Mouse (Mus musculus) thymus, postnatal 4 days (tissue): Measurements from ENCODE around the gene Lin7a.
"Not testable (repeated sequence)": the region's sequence is repeated elsewhere in the genome, so short reads cannot be mapped to it uniquely, and the experiment has no call there.

ENCODE experiments used
- DNase-seq: peaks from one replicate; pipeline ENCODE4 v3.0.0; 2021

Gene Lin7a

DNA sequence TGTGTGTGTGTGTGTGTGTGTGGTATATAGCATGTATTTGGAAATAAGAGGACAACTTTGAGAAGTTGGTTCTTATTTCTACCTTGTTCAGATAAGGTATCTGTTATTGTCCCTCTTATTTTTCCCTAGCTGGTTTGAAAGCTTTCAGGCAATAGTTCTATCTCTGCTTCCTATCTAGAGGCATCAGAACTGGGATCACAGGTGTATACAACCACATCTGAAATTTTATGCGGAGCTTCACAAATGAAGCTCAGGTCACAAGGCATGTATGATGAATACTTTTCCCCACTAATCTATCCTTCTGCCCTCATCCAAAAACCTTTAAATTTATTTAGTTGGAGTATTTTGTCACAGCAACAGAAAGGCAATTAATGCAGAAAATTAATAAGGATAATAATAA is 33.8 kb upstream of the Lin7a start:
- DNase-seq = no peak

DNA sequence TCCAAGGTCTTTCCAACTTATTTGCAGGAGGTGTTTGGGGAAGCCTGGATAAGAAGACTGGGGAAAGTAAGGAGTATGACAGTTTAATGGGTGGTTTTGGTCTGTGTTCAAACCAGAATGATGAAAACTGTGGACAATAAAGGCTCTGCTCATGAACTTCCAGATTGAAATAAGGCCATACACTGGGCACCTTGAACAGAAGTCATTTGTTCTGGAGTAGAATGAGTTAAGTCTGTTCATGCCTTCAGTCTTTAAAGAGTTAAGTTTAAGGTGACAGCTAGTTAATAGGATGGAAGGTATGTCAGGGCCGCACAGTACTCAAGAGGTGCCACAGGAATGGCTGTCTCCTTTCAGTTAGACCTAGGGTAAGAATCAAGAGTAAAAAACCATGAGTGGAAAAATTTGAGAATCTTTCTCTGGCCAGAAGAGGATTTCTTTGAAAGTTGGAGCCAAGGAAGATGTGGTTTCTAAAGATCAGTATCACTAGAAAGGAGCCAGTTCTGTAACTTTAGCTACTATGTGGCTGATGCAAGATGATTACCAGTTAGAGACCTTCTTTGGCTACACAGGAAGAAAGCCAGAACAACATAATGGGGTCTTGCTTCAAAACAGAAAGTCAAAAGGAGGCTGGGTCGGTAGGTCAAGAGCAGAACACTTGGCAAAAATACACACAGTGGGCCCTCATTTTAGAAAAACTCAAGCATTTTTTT is 33.2 kb upstream of the Lin7a start:
- no peak for DNase-seq

DNA sequence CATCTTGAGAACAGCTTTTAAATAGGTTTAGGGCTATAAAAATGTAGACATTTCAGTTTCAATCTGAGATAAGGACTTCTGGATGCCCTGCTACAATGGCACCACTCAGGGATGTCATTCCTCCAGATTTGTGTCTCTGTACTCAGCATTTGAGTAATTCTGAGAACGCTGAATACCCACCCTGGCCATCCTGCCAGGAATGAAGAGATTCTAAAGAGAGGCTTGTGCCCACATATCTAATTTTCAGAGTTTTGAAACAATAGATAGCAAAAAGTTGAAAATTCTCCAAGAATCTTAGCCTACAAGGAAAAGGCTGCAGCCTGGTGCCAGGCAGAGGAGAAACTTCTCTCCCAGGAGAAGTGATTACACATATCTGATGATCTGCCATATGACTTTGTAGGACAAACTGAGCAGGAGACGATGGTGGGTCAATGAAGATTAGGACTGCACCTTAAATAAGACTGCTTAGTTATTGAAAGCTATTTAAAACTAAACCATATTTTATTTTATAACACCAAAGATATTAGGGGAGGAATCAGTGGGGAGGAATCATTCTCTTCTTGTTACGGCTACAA is 32.5 kb upstream of the Lin7a start:
- DNase-seq = no peak

DNA sequence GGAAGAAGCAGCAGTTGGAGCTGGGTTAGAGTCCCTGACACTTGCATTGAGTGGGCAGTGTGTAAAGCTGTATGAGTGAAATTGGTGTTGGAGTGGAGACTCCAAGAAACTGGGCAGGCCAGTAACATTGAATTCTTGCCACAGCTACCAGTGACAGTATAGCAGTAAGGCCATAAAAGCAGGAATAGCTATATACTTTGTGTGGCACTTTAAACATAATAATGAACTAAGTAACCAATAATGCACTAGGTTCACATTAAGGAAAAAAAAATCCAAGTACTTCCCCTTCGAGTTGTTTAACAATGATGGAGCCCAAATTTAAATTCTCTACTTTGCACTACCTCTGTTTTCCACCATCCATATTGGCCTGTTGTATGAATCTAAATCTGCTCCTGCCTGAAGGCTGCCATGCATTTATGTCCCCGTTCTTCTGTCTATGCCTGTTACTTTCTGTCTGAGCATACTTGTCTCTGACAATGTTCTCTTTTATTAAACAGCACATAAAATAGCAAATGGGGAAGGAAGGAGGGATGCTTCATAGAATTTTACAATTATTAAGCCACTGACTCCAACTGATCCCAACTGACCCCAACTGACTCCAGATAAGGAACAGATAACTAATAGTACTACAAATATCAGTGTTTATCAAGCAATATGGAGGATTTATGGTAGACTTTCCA is 31.7 kb upstream of the Lin7a start:
- DNase-seq = no peak

DNA sequence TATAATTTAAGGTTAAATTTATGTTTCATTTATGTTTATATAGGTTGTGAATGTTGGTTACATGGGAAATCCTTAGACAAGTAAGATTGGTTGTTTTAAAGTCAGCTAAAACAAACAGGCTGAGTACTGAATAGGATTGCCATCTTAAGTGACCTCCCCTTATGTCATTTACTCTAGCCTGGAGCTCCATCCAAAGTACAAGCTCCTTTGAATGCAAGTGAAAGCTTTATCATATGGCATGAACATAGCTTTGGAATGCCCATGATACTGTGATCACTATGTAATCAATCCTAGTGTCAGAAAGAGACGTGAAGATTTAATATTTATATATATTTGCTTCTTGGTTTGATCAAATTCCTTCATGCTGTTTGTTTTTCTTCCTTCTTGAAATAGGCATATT is 31.0 kb upstream of the Lin7a start:
- DNase-seq = no peak

DNA sequence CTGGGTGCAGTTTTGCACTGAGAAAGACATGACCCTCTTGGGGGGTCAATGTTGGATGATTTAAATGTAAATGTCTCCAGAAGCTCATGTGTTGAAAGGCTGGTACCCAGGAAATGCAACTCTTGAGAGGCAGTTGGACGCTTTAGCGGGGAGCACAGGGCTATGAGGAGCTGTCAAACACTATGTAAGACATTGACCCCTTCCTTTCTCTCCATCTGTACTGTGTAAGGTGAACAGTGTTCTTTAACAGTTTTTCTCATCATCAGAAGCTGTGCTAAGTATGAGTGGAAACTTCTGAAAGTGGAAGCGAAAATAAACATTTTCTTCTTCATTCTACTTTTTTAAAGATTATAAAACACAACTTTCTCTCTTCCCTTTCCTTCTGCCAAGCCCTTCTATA is 30.5 kb upstream of the Lin7a start:
- no peak for DNase-seq

DNA sequence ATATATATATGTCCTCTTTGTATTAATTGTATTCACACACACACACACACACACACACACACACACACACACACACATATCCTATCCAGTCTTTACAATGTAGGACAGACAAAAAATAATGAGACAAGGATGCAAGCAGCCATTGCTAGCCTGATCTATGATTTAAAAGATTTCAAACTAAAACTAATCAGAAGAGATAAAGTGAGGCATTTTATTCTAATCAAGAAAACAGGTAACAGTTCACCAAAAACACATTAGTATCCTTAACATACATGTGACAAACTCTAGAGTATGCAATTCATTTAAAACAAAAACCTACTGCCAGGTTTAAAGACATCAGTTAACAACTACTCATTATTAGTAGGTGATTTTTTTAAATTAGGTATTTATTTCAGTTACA is 30.1 kb upstream of the Lin7a start:
- no peak for DNase-seq

DNA sequence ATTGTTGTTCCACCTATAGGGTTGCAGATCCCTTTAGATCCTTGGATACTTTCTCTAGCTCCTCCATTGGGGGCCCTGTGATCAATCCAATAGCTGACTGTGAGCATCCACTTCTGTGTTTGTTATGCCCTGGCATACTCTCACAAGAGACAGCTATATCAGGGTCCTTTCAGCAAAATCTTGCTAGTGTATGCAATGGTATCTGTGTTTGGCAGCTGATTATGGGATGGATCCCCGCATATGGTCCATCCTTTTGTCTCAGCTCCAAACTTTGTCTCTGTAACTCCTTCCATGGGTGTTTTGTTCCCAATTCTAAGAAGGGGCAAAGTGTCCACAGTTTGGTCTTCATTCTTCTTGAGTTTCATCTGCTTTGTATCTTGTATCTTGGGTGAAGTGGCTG is 29.5 kb upstream of the Lin7a start:
- DNase-seq = not testable (repeated sequence)

DNA sequence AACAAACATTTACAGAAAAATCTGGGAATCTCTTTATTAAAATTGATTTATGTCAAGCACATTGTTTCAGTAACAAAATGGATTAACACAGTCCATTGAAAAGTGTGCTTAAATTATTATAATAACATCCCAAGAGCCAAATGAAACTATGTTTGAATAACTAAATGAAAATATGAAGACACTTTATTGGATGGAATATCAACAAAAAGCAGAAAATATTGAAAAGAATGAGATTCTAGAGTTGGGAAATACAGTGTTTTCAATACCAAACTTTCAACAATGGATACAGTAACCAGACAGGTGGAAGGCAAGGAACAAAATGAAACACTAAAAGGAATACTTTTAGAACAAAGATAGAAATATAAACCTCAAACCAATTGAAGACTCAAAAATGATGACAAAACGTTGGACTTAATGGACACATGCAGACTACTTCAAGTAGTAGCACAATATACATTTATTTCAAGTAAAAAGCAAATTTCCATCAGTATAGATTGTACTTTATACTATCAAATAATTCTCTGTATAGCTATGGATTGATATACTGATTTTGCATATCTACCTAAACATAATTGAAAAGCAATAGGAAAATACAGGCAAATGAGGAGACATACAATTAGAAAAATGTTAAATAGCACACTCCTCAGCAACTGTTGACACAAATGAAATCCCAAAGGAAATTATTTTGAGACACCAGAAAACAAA is 28.6 kb upstream of the Lin7a start:
- DNase-seq = no peak

DNA sequence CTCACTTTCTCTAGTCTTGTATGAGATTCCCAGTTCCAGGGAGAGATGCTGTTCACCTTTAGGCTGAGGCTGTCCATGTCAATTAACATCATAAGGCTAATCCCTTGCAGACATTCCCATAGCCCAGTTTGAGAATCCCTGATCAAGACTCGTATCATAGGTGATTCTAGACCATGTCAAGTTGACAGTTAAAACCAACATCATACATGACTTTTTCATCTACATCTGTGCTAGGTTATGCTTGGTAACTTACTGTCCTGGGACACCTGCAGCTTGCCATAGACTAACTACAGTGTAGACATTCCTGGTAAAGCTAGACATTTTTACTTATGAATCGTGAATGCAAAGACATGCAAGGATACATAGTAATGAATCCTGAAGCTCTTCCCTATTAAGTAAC is 27.3 kb upstream of the Lin7a start:
- DNase-seq = no peak

DNA sequence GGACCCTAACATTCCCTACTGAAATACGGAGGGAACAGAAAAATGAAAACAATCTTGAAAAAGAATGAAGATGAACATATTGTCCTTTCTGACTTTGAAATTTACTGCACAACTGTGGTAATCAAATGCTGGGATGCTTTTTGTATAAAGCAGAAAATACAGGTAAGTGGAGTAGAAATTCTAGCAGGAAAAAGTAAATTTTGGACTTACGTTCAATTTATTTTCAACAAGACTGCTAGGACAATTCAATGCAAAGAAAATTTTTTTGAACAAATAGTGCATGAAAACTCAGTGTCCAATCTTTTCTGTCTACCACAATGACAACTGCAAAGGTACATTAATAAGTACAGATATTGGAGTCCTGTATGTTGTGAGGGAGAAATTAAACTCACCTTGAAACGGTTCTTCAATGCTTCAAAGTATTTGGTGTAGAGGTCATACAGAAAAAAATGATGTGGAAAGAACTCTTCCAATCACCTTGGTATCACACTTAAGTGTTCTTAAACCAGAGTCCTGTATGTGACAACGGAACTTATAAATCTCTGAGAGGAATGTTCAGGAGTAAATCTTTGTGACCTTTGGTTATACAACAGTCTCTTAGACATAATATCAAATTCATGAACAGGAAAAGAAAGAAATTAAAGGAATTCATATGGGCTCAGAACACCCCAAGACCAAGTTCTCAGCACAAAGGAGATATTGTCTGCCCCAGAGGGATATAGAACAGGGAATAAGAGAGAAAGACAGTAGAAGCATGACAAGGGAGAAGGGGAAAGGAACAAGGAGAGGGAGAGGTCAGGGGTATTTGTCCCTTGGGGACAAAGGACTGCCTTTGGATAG is 26.6 kb upstream of the Lin7a start:
- no peak for DNase-seq

DNA sequence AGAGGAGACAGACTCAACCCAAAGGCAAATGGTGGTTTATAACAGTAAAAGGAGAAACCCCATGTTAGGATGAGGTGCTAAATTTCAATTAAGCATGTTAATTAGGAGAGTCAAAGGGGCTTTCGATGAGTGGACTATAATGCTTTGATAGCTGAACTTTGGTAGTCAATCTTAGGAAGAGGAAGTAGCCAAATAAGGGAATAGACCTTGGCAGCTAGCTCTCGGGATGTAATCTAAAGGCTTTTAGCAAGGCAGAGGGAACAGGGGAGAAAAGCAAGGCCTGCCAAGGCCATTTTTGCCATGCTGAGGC is 26.0 kb upstream of the Lin7a start:
- DNase-seq = no peak

DNA sequence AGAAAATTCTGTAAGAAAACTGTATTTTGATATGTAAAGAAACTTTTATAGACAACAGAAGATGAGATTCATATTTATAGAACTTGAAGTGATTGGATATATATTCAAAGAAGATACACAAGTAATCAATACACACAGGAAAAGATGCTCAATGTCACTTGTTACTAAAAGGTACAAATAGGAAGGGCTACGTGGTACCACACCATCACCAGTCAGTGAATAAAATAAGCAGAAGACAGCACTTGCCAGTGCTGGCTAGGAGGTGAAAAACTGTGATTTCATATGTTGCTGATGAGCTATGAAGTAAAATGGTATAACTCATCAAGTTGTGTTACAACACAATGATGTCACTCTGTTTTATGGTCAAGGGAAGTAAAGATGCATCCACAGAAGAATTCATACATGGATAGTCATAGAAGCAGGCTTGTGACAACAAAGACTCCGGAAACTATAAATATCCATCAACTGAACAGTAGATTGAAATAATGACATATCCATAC is 25.5 kb upstream of the Lin7a start:
- no peak for DNase-seq

DNA sequence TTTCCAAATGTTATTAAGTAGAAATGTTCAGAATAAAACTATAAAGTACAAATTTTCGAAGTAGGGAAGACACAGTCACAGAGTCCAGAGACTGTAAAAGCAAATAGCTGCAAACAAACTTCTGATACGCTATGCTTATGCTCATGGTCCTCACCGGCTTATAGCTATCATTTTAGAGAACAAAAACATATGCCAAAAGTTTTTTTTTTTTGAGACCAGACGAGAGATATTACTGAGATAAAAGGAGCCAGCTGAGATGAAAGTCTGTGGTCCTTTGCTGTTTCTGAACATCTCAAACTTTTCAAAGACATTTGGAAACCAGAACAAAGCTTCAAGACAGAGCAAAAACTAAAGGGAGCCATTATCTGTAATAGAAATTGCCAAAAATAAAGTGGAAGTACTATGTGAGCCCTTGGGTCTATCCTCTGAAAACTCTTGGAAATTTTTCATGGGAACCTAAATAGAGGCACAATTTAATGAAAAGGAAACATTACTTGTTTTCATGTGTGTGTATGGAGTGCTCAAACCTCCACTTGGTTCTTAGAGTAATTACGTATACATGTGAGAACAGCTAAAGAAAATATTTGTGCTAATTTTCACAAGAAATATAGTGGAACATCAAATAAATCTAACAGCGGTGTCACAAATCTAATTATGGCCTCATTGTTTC is 24.4 kb upstream of the Lin7a start:
- DNase-seq = no peak

DNA sequence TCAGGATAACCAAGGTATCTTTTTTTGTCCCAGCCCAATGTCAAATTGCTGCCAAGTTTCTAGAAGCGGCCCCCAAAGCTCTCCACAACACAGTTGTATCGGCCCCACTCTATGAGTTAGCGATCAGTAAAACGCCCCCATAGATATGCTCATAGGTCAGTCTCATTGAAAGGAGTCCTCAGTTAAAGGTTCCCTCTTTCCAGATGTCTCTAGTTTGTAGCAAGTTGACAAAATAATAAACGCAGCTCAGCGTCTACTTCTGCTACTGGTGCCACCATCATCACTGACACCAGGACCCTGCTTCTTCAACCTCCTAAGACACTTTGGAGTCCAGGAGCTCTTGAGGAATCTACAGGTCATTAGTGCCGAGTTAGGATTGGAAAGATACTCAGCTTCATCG is 23.0 kb upstream of the Lin7a start:
- DNase-seq = no peak

DNA sequence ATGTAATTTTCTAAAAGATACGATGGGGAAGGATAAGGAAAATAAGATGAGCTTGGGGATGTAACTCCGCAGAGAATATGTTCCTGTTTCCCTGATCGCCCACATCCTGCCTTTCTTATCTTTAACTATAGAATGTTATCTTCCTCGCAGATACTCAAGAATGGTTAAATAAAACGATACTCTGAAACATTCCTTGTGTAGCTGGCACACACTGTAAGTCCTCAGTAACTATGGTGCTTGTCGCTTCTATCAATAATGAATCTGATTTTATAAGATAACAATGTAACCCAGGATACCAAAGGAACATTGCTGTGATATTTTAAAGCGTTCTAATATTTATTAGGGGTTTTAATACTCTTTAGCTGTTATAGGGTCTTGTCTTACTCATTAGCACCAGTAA is 22.4 kb upstream of the Lin7a start:
- no peak for DNase-seq

DNA sequence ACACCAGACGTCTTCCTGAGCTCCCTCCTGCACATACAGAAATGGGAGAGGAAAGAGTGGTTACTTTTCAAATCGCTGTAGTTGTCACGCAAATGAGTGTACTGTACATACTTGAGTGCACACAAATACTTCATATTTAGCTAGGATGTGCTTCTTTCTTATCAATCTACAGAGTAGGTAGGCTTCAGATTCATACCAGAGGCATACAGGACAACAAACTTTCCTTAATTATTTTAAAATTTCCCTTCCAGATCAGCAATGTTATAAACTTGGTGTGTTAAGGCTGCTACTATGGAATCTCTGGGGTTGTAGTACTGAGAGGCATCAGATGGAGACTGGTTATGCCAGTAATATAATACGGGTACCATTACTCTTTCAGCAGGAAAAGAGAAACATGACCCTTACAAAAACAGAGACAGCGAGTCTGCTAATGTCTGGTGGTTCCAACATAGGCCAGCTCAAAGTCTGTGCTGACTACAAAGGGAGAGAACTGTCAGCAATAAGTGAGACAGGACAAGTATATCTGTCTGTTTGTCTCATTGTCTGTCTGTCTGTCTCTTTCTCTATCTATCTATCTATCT is 21.8 kb upstream of the Lin7a start:
- no peak for DNase-seq

DNA sequence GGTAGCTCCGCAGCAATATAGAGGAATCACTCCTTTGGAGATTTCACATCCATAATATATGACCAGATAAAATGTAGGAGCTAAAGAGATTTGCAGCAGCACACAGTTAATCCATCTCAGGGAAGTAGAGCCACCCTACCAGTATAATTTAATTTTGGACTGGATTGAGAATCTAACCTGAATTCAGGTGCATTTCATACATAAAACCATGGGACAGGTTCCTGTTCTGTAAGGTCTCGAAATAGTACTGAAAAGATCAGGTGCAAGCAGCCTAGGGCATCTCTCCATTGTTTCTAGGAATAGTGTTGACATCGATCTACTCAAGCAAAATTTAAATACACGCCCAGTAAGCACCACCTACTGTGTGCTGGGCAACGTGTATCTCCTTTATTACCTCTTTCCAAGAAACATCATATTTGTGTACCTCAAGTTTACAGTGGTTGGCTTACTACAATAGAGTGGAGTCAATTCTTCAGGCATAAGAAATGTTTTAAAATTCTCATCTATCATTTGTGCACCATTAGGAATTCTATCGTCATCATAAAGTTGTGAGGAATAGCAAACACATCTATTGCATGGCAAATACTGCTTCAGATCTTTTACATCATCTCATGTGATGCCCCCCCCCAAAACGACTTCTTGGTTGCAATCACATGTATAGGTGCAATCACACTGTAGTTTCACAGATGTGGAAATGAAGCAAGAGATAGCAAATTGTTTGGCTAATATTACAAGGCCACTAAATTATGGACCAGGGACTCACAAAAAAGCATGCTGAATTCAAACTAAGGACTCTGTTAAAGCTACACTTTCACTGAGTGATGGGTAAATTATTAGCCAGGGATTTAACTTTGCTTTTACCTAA is 20.9 kb upstream of the Lin7a start:
- no peak for DNase-seq

DNA sequence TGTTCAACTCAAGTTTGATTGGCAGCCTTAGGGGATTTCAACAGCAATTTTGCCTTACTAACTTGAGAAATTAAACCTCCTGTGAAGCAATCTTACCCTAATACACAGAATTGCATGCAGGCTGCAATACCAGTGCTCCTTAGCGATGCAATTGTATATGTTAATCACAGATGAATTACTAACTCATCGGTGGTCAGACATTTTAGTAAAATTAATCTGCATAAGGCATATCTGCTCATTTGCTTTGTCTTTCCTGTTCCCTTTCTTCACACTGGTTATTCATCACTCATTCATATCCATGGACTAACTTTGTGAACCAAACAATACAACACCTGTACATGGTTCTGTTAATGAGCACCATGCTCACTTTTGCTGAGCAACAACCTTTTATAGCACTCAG is 20.2 kb upstream of the Lin7a start:
- DNase-seq = no peak

DNA sequence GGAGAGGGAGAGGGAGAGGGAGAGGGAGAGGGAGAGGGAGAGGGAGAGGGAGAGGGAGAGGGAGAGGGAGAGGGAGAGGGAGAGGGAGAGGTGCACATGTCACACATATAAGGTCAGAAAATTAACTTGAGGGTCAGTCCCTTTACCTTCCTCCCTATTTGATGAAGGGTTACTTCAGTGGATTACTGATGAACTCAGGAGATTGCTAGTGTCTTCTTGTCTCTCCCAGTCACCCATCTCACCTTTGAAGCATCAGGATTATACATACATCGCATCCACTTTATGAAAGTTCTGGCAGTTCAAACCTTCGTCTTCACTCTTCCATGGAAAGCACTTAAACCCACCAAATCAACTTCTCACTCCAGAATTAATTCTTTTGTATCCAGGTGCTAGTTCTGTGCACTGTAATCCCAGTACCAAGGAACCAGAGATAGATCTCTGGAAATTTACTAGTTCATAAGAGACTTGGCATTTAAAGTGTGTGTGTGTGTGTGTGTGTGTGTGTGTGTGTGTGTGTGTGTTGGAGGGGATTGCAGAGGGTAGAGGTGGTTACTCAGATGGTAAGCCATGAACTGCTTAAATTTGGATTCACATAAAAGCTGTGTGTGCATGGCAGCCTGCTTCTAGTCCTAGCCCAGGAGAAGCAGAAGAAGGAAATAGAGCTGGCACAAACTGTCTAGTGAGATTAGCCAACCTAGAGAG is 19.5 kb upstream of the Lin7a start:
- DNase-seq = no peak

DNA sequence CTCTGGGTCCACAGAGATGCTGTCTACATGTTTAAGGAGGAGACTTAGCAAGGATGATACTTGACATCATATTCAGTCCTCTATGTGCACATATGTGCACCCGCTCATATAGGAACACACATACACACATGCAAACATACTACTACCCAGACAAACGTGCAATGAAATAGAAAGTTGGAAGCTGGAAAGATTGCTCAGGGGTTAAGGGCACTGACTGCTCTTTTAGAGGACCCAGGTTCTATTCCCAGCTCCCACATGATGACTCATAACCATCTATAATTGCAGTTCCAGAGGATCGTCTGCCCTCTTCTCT is 19.0 kb upstream of the Lin7a start:
- no peak for DNase-seq
